Mouse (Mus musculus): Measurements from ENCODE around the gene Glb1l.

GRCm38 (mm10) chr1:75191258-75191621, 19.4 kb downstream of the Glb1l start:
- TF ChIP-seq GATA1 (IDR thresholded peaks at IDR 0.05; ENCODE audit: borderline replicate concordance, low read length) (no peak), CTCF (IDR thresholded peaks at IDR 0.05; ENCODE audit: low read depth, low read length) (no peak), TAL1 (conservative IDR thresholded peaks at IDR 0.05; ENCODE audit: low read depth, low read length) (no peak), POLR2AphosphoS5 (IDR thresholded peaks at IDR 0.05; ENCODE audit: insufficient replicate concordance, low read depth, low read length) (no peak), GATA2 (IDR thresholded peaks at IDR 0.05; ENCODE audit: borderline replicate concordance, low read depth, low read length) (no peak)

All from G1E (cell line).